ENCODE assay signal across 10 mouse cellular contexts in the genomic region with DNA sequence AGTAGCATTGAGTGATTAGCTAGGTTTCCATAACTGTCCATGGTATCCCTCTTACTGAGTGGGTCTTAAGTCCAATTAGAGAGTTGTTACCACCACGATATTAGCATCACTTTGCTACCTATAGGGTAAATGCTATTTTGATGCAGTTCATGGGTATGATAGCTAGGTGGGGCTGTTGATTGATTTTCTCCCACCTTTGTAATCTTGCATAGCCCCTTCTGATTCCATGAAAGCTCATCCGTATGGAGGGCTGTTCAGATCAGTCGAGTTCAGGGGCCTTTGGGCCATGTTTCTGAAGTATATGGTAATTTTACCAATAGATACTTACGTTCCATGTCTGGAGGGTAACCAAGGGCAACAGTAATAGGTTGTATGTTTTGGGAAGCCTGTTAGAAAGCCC.
DNase-seq lines count a peak whose midpoint lies in the region; ATAC-seq and TF ChIP-seq lines count a peak whose summit lies in the region.
"Had no signal": no experiment of that assay in that cellular context is flagged by ENCODE, and none has a peak within 500 bp of the region (broad histone marks: within the 10 kb centered on the region; RNA-seq: fewer than 3 reads in every experiment).

No protein-coding gene starts in this region.

- H3K4me2 ChIP-seq in kidney, postnatal 0 days (ENCODE audit: low read length): no peak overlapping the region
- H3K4me2 ChIP-seq in kidney, embryonic 14.5 days (replicated peaks; ENCODE audit: low read depth, low read length): no peak overlapping the region
- H3K4me2 ChIP-seq in embryonic facial prominence, embryonic 14.5 days (ENCODE audit: low read depth, low read length): no peak overlapping the region
- H3K4me2 ChIP-seq: limb, embryonic 12.5 days had no signal

- no peaks in the 10 kb centered on the region for H3K36me3 ChIP-seq in kidney, postnatal 0 days (ENCODE audit: insufficient read depth, low read length)
- H3K36me3 ChIP-seq in kidney, embryonic 14.5 days (ENCODE audit: control insufficient read depth, insufficient read depth, low read length): no peaks in the 10 kb centered on the region
- H3K36me3 ChIP-seq in ES-E14 (ENCODE audit: control insufficient read depth, insufficient read depth, low read length, poor library complexity, severe bottlenecking): no peaks in the 10 kb centered on the region
- H3K36me3 ChIP-seq in embryonic facial prominence, embryonic 14.5 days (ENCODE audit: control insufficient read depth, insufficient read depth, low read length): no peaks in the 10 kb centered on the region
- H3K36me3 ChIP-seq: limb, embryonic 12.5 days had no signal

- WGBS in kidney, postnatal 0 days: 31% methylated on average over 4 of the region's 4 CpGs
- 31% methylated on average over 4 of the region's 4 CpGs for WGBS in kidney, embryonic 14.5 days
- WGBS in embryonic facial prominence, embryonic 14.5 days: 35% methylated on average over 4 of the region's 4 CpGs

- no peaks in the 10 kb centered on the region for H3K9me3 ChIP-seq in kidney, postnatal 0 days (replicated peaks; ENCODE audit: low read length)
- no peaks in the 10 kb centered on the region for H3K9me3 ChIP-seq in kidney, embryonic 14.5 days (ENCODE audit: control insufficient read depth, low read length)
- no peaks in the 10 kb centered on the region for H3K9me3 ChIP-seq in ES-E14 (ENCODE audit: control insufficient read depth, insufficient read depth, low read depth, low read length)
- no peaks in the 10 kb centered on the region for H3K9me3 ChIP-seq in embryonic facial prominence, embryonic 14.5 days (ENCODE audit: control insufficient read depth, low read length)
- H3K9me3 ChIP-seq: limb, embryonic 12.5 days had no signal

- ATAC-seq in kidney, postnatal 0 days (replicated peaks; ENCODE audit: low FRiP score, low read depth): no peak
- ATAC-seq in kidney, embryonic 14.5 days (ENCODE audit: low FRiP score, low TSS enrichment): no peak
- no peak for ATAC-seq in embryonic facial prominence, embryonic 14.5 days (ENCODE audit: low read depth)

- in situ Hi-C loops in ES-E14 (cut with MboI; ENCODE audit: low sequenced_read_pairs in 2 of 2, unreplicated experiment in 2 of 2): loop anchor here in 1 of 2 experiments (25.0 kb wide), 1 partner anchor 404 kb away; no protein-coding TSS in a partner anchor

- H3K27ac ChIP-seq in kidney, postnatal 0 days: no peak overlapping the region
- H3K27ac ChIP-seq in kidney, embryonic 14.5 days (ENCODE audit: low read depth, low read length): no peak overlapping the region
- H3K27ac ChIP-seq in ES-E14 (ENCODE audit: insufficient read depth, low read depth, low read length, poor library complexity, severe bottlenecking): no peak overlapping the region
- H3K27ac ChIP-seq in embryonic facial prominence, embryonic 14.5 days (replicated peaks; ENCODE audit: low read depth, low read length): no peak overlapping the region
- H3K27ac ChIP-seq: limb, embryonic 12.5 days had no signal

- peak; percentile 71 for TF ChIP-seq CTCF in kidney, postnatal 0 days (IDR thresholded peaks at IDR 0.05; ENCODE audit: low read depth)

- H3K4me3 ChIP-seq in kidney, postnatal 0 days (replicated peaks; ENCODE audit: low read depth, low read length): no peak overlapping the region
- no peak overlapping the region for H3K4me3 ChIP-seq in kidney, embryonic 14.5 days (ENCODE audit: low read length)
- no peak overlapping the region for H3K4me3 ChIP-seq in ES-E14 (ENCODE audit: insufficient read depth in 1 of 2, low read depth in 1 of 2, low read length in 2 of 2, poor library complexity in 1 of 2, severe bottlenecking in 1 of 2)
- H3K4me3 ChIP-seq in embryonic facial prominence, embryonic 14.5 days (ENCODE audit: low read depth, low read length): no peak overlapping the region
- H3K4me3 ChIP-seq: limb, embryonic 12.5 days had no signal

- DNase-seq in kidney, postnatal 0 days (ENCODE audit: low spot score): peak; percentile 42
- peak; percentile 9 for DNase-seq in 416B (ENCODE audit: low read depth)
- peak; percentile 36 for DNase-seq in ES-E14 (ENCODE audit: low read depth, low spot score)
- peak; percentile 8 for DNase-seq in embryonic facial prominence, embryonic 14.5 days (ENCODE audit: low spot score)
- no peak for DNase-seq in spleen, postnatal 14 days (ENCODE audit: low spot score in 2 of 2)
- DNase-seq in spleen, adult 12 weeks (ENCODE audit: low spot score): no peak
- no peak for DNase-seq in layer of hippocampus, postnatal 25 days (ENCODE audit: extremely low spot score in 1 of 2, low spot score in 1 of 2)
- DNase-seq: heart, postnatal 14 days had no signal

- H3K4me1 ChIP-seq in kidney, postnatal 0 days (replicated peaks; ENCODE audit: insufficient read depth, low read length): no peaks in the 10 kb centered on the region
- H3K4me1 ChIP-seq in kidney, embryonic 14.5 days (ENCODE audit: control insufficient read depth, insufficient read depth, low read length): no peaks in the 10 kb centered on the region
- no peaks in the 10 kb centered on the region for H3K4me1 ChIP-seq in ES-E14 (ENCODE audit: control insufficient read depth in 2 of 2, insufficient read depth in 2 of 2, low read length in 2 of 2, poor library complexity in 1 of 2)
- H3K4me1 ChIP-seq in embryonic facial prominence, embryonic 14.5 days (ENCODE audit: control insufficient read depth, insufficient read depth, low read length): no peaks in the 10 kb centered on the region
- H3K4me1 ChIP-seq: limb, embryonic 12.5 days had no signal

- no peak overlapping the region for H3K9ac ChIP-seq in kidney, postnatal 0 days (ENCODE audit: low read depth, low read length)
- no peak overlapping the region for H3K9ac ChIP-seq in kidney, embryonic 14.5 days (ENCODE audit: low read depth, low read length)
- H3K9ac ChIP-seq in ES-E14 (ENCODE audit: insufficient read depth, low read depth, low read length, poor library complexity, severe bottlenecking): no peak overlapping the region
- no peak overlapping the region for H3K9ac ChIP-seq in embryonic facial prominence, embryonic 14.5 days (ENCODE audit: low read depth, low read length)
- H3K9ac ChIP-seq: limb, embryonic 12.5 days had no signal

- H3K27me3 ChIP-seq in kidney, postnatal 0 days (ENCODE audit: insufficient read depth, low read length): no peaks in the 10 kb centered on the region
- H3K27me3 ChIP-seq in kidney, embryonic 14.5 days (ENCODE audit: control insufficient read depth, insufficient read depth, low read length): no peaks in the 10 kb centered on the region
- H3K27me3 ChIP-seq in embryonic facial prominence, embryonic 14.5 days (replicated peaks; ENCODE audit: control insufficient read depth, insufficient read depth, low read length): no peaks in the 10 kb centered on the region
- H3K27me3 ChIP-seq: limb, embryonic 12.5 days had no signal

TF ChIP-seq in ES-E14, 5 proteins besides CTCF, POLR2A, EP300 and RAD21:
- TF ChIP-seq MAFK (IDR thresholded peaks at IDR 0.05; ENCODE audit: insufficient read depth, low read depth, low read length) (no peak), HCFC1 (IDR thresholded peaks at IDR 0.05; ENCODE audit: borderline replicate concordance, insufficient read depth, low read length) (no peak), ZC3H11A (IDR thresholded peaks at IDR 0.05; ENCODE audit: borderline replicate concordance, low read depth, low read length) (peak; percentile 73), ZNF384 (IDR thresholded peaks at IDR 0.05; ENCODE audit: low read depth, low read length) (no peak), CHD2 (IDR thresholded peaks at IDR 0.05; ENCODE audit: low read depth, low read length) (no peak)

Comparison
In these comparisons a context has a peak if more than half of its experiments do, and no peak if none do; other contexts are left out.
1. DNase-seq: peak in kidney, postnatal 0 days (single experiment), 416B (single experiment), ES-E14 (single experiment) and embryonic facial prominence, embryonic 14.5 days (single experiment); none in spleen, postnatal 14 days (0 of 2), spleen, adult 12 weeks (single experiment) and layer of hippocampus, postnatal 25 days (0 of 2).